Mouse (Mus musculus) ovary, adult 18-20 months (tissue): ENCODE measurements around the gene Sgk2.

ENCODE experiments used
- DNase-seq: peaks from one replicate; pipeline ENCODE4 v3.0.0; 2022; ENCODE audit warnings: low spot score, mixed read lengths

The Sgk2 gene

GRCm38 (mm10) chr2:163060630-163061029, 73.5 kb downstream of the Sgk2 start:
- no peak for DNase-seq

- DNase-seq: no peak
Observed at GRCm38 (mm10) chr2:163061203-163062118, 74.3 kb downstream of the Sgk2 start.

GRCm38 (mm10) chr2:163062119-163062508, 75.0 kb downstream of the Sgk2 start:
- DNase-seq: no peak
